Mouse (Mus musculus) ES-E14 (cell line): Measurements from ENCODE around the gene Abraxas2.
A peak's percentile ranks its signal among the peaks of the same experiment; 100 is the strongest.

Experiments
- CHD2 ChIP-seq: IDR thresholded peaks from 2 replicates; pipeline ENCODE4 v1.6.1; 2014; ENCODE audit warnings: mild to moderate bottlenecking, low read depth, low read length, inconsistent platforms
- MAFK ChIP-seq: IDR thresholded peaks from 2 replicates; pipeline ENCODE4 v1.6.1; 2014; ENCODE audit warnings: mild to moderate bottlenecking, low read depth, low read length, inconsistent platforms; ENCODE audit not compliant: insufficient read depth

GRCm38 (mm10) chr7:132930850-132931559 lies 72.0 kb downstream of the Abraxas2 start, which contains the start of gene Zranb1:
- TF ChIP-seq MAFK = no peak
- peak; percentile 80 for TF ChIP-seq CHD2
